Mouse (Mus musculus): ENCODE data around the gene Gal. TPM values are rescaled to one million over a fixed set of nuclear protein-coding genes. Genes with fewer than 3 reads are reported as not detected.

The Gal gene
- total RNA-seq (2022) = 100 to 1,000 TPM in 1 of 4 experiments, 10 to 100 TPM in 3; 72.9 to 102 (median 81.8) TPM

DNA sequence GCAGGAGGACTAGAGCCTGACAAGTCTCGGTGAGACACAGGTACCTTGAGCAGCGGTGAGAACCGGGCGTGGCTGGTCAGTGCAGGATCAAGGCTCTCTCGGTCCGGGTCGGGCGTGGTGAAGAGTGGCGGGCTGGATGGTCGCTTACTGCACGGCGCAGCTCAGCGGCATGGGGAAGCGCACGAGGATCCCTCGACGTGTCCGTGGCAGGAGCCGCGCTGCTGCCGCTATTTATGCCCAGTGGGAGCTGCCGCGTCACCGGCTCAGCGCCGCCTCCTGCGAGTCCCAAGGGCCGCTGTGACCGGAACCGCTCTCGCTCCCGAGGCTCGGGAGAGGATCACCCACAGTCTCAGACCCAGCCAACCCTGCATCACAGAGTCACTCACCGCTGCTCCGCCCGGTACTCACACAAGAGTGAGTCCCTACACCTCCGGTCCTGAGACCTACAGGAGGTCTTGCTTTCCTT, at the start of gene Gal:
Gene Gal (minus strand): TSS at position 277 of the 466 bp plus-strand sequence.
- no peak for DNase-seq

DNA sequence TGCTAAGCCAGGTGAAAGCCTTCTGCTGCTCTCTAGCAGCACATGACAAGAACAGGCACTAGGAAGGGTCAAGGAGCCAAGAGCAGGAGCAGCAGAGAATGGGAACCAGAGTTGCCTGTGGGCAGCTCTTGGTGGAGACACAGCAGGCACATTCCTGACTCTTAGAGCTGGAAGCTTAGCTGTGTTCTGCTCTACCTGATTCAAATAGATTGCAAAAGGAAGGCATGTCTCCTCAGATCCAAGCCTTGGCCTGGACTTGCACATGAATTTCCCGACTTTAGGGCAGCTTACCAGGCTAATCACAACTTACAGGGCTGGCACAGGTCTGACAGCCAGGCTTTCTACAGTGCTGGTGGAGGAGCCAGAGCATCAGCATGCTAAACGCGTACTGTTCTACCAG, 45.6 kb upstream of the Gal start:
- no peak for DNase-seq

DNA sequence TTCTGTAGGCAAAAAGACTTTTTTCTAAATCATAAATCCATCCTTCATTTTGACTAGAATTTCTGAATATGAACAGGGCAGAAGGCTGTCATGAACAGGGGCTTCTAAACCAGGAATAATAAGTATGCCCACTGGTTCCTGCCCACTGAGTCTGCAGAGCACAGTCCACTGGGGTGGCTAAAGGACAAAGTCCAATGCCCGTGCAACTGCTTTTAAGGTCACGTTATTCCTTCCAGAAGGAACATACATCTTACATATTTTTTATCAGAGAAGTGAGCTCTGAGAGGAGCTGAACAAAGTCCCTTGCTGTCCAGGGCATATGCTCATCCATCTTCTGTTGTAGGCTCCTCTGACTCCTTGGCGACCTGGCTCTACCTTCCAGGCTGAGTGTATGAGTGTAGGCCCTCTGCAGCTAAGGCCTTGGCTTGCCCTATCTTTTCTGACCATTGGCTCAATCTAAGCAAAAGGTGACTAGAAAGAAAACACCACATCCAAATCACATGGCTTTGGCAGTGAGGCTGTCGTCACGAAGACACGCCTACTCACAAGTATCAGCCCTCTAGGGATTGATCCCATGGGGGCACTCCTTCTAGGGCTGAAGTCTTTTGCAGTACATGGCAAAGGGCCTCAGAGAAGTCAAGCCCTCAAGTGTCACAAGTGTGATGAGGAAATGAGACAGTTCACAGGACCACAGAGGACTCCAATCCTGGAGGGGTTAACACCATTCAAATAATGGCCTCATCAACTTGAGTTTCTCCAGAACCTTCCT, 44.2 kb upstream of the Gal start:
- DNase-seq = no peak

DNA sequence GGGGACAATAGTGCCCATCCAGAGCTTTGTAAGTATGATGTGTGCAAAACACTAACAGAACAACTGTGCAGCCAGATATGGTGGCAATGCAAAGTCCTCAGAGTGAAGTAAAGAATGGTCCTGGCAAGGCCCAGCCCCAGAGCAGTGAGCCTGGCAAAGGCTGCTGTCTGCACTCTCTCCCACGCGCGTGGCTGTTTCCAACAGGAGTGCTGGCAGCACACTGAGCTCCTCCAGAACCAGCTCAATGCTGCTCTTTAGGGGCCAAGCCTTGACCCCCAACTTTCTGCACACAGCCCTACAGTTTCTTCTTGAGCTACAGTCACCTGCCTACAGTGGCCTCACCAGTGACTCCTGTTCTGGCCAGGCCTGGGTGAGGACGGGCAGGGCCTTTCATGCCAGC, 43.4 kb upstream of the Gal start:
- DNase-seq = no peak

DNA sequence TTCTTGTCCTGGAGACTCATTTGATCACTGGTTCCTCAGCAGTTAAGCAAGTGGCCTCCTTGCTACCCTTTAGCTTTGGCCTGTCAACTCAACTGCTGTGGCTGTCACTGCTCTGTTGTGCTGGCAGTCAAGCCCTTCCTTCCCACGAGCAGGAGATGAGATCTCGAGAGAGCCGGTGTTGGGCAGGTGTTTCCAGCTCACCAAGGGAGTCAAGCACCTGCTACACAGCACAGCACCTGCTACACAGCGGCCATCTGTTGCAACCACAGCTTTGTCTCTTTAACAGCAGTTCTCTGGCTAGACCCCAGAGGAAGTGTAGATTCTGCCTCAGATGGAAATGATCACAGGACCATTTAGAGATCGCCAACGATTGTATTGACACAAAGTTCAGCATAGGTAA, 37.3 kb upstream of the Gal start:
- no peak for DNase-seq

DNA sequence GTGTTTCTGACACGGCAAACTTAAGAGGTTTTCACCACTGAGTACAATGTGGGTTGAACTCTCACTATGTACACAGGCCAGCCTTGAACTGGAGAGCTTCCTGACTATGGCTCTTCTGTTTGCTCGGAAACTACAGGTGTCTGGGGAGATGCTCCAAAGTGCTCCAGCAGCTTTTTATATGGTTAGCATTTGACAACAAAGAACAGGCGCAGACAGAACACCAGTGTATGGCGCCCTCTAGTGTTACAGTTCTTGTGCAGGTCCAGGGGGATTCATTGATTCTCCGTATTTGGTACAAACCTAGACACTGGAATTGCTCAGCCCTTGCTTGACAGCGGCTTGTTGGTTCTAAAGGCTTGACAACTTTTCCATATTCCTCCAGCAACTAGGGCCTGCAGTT, 36.8 kb upstream of the Gal start:
- DNase-seq = peak; percentile 43

DNA sequence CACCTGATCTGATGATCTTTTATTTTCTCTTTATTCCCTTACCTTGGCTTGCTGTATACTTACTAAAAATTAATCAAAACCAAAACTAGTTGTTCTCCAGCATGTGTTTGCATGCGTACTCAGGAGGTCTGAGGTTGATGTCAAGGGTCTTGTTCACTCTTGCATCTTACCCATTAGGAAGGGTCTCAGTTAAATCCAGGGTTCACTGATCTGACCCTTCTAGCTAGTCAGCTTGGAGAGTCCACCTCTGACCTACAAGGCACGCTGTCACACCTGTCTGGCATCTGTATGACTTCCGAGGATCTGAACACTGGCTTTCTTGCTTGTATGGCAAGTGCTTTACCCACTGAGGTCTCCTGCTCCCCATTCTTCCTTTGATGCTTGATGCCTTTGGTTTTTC, 36.4 kb upstream of the Gal start:
- no peak for DNase-seq

DNA sequence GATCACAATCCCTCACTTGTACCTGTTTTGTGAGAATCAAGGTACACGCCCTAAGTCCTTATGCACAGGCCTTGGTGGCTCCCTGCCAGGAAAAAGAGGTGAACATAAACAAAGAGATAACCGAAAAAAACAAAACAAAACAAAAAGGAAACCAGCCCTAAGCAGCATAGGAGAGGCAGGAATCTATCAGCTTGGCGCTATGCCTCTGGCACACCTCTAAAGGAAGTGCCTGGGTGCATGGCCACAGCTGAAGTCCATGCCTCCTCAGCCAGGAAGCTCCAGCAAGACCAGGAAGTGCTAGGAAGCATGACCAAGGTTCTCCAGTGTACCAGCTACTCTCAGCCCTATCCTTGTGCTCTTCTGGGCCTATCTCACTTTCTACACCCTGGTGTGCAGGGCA, 34.9 kb upstream of the Gal start:
- no peak for DNase-seq

DNA sequence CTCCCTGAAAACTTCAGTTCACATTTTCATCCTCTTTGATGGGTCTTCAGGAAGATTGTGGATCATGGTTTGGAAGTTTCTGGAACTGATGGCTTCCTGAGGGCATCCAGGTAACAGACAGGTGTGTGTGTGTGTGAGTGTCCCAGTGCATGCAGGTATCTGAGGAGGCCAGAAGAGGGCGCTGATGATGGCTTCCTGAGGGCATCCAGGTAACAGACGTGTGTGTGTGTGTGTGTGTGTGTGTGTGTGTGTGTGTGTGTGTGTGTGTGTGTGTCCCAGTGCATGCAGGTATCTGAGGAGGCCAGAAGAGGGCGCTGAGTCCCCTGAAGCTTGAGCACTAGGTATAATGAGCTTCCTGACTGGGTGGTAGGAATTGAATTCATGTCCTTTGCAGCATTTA, 33.0 kb upstream of the Gal start:
- DNase-seq = no peak

DNA sequence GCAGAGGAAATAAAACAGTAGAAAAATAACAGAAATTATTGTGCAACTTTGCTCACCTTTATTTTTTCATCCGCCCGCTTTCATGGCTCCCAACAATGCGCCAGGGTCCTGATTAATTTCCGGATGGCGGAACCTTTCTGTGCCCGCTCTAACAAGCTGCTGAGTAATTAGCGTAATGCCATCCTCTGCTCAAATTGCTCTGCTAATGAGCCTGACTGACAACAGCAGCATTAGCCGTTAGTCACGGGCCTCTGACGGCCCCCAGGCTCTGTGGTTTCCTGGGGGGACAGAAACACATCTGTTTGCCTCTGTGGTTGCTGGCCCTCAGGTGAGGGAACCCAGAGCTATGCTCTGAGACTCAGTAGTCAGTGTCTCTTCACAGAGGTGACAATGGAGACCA, 26.7 kb upstream of the Gal start:
- DNase-seq = no peak

DNA sequence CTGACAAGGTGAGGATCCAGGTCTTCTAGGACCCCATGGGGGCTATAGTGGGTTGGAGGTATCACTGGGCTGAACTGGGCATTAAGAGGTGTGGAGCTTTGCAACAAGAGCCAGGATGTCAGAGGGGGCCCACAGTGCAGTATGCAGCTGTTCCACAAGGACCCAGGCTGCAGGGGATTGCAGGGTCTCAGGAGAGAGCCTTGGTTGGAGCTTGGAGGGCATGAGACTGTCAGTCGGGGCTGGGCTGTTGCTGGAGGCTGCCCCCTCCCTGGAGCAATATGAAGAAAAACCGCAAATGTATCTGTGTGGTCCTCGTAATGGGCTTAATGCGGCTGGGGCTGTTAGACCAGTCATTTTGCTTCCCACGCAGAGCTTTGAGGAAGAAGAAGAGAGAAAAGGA, 26.3 kb upstream of the Gal start:
- no peak for DNase-seq

DNA sequence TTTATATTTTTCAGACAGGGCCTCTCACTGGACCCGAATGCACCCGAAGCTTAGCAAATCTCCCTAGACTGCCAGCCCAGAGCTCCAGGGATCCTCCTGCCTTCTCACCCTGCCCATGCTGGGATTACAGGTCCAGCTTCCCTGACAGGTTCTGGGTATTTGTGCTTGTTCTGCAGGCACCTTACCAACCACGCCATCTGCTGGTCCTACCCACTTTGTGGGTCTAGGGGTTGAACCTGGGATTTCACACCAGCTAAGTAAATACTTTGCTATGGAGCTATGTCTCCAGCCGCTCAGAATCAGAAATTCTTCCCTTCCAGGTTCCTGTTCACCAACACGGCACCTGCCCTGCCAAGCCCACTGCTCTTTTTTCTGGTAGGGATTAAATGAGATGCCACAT, 23.6 kb upstream of the Gal start:
- no peak for DNase-seq

DNA sequence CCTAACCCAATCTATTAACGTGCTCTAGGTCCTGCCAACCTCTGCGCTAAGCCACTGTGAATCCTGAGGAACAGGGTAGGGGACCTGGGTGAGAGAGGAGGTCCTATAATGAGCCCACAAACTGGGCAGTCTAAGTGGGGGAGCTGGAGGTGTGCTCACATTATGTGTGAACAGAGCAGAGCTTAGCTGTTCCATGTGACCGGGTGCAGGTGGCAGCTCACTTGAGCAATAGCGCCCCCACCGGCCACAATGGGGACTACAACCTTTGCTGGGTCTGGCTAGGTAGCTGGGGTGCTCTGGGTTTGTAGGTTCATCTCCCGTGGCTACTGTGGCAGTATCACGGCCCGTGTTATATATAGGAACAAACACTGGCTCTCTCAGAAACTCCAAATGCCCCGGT, 22.5 kb upstream of the Gal start:
- no peak for DNase-seq

DNA sequence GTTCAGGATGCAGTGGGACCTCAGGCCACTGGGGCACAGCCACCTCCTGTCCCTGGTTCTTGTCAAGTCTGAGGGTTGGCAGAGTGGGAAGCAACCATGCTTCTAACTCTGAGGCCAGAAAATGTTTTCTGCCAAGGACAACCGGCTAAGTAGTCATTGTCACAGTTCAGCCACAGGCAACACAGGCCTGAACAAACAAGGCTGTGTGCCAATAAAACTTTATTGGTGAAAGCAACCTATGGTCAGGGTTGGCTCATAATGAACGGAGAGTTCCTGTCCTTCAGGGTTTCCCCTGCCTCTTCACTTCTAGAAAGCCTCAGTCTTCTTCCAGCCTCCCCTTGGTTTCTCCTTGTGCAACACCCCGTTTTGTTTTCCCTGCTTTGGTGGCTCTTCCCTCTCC, 21.5 kb upstream of the Gal start:
- DNase-seq = no peak

DNA sequence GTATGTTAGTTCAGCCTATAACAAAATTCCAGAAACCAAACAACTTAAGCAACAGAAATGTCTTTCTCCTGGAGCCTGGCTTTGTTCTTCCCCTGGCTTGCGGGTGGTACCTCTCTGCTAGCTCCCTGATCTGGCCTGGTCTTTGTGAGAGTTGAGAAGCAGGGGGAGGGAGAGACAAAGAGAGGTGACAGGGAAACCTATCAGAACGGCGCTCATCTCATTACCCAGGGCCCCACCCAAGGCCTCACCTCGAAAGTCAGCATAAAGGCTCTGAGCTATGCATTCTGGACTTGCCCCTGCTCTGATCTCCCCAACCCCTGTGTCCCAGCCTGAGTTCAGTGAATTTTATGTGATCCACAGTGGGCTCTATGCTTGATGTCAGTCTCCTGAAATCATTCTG, 20.3 kb upstream of the Gal start:
- DNase-seq = no peak

DNA sequence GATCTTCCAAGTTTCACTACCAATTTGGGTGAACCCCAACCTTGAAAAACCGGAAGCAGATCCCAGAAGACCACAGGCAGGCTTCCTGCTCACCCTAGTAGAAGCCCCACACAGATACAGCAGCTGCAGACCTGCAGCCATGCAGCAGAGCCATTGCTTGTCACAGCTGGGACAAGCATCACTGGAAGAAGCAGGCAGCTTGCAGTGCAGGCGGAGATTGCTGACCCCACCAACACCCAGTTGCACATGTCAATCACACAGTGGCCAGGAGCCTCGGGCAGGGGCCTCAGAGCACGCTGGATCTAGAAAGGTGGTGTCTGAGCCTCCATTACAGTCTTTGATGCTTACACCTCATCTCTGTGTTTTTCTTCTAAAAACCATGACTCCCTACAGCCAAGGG, 19.8 kb upstream of the Gal start:
- no peak for DNase-seq

DNA sequence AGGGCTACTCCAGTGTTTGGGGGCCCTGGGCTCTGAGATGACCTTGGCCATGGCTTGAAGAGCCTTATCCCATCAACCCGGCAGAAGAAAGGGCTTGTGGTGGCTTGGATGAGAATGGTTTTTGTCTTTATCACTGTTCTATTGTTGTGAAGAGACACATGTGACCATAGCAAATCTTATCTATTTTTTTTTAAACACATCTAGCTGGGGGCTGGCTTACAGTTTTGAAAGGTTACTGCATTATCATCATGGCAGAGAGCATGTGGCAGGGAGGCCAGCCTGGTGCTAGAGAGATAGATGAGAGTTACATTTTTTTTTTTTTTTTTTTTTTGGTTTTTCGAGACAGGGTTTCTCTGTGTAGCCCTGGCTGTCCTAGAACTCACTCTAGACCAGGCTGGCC, 17.6 kb upstream of the Gal start:
- DNase-seq = no peak

DNA sequence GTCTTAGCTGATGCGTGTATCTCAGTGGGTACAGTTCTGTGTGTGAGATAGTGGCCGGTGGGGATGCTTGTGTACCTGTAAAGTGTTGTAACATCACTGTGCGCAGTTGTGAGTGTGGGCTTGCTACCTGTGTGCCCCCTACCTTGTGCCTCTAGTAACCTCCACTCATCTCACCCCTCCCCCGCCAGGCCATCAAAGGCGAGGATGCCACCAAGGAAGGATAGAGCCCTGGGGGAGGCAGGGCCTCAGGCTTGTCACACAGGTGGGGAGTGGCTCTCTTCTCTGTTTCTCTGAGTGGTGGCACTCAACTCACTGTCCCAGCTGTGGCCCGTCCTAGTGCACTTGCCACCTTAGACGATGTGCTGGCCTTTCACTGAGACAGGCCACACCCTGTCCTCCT, 16.7 kb upstream of the Gal start:
- no peak for DNase-seq

DNA sequence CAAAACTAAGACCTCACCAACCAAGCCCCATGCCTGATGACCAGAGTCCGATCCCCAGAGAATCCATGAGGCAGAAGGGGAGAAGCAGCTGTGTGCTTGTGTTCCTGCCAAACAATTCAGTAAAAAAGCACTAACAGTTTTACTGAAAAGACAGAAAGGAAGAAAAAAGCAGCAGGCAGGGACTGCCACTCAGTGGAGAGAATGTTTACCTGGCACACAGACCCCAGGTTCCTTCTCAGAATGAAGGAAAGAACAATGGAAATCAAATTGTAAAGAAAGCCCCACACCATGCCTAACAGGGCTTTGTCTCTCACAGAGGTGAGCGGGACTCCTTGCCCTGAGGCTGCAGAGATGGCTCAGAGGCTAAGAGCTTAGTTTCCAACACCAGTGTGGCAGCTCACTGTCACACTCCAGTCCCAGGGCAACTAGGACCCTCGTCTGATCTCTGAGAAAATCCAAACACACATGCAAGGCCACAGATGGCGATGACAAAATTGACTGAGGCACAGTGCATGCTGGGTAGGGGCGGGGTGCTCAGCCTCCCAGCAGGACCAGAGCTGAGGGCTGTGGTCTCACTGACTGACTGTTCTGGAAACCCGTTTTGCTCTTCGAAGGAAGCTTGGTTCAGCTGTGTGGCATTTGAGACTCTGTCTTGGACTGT, 14.9 kb upstream of the Gal start:
- no peak for DNase-seq

DNA sequence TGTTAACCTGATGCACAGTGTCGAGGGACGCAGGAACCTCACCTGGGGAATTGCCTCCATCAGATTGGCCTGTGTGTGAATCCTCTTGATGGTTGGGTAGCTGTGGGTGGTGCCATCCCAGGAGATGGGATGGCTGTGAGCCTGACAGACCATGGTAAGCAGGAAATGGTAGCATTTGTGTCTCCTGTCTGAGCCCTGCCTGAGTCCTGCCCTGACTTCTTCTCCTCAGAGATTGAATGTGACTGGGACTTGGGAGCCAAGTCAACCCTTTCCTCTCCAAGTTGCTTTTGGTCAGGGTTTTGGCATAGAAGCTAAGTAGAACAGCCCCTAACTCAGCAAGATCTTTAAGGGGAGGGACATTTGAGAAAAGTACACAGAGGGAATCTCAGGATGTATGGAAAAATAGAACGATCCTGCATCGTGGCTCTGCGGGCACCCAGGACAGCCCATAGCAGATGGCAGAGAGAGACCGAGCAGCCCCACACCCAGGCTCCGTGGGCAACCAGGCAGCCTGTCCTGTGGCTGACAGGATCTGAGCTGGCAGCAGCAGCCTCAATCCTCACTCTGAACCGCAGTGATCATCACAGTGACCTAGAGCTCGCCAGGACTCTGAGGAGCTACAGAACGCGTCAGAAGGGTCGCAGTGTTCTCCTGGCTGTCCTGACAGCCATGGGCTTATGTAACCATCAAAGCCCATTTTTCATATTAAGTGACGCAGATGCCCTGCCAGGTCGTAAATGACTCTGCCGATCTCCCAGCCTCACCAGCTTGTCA, 13.9 kb upstream of the Gal start:
- no peak for DNase-seq

DNA sequence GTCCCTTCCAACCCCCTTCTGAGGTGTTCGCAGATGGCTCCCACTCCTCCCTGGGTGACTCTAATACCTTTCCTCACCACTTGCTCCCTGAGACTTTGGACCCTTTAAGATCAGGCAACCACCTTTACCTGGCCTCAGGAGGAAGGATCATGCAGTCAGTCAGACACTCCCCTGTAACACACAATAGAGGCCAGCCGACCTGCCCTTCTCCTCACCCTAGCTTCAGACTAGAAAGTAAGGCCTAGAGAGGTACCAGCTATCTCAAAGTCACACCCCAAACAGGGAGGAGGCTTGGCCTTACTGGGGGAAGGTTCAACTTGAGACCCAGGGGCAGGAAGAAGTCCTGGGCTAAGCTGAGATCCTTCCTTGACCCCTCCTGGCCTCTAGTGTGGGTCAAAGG, 9.9 kb upstream of the Gal start:
- DNase-seq = no peak

DNA sequence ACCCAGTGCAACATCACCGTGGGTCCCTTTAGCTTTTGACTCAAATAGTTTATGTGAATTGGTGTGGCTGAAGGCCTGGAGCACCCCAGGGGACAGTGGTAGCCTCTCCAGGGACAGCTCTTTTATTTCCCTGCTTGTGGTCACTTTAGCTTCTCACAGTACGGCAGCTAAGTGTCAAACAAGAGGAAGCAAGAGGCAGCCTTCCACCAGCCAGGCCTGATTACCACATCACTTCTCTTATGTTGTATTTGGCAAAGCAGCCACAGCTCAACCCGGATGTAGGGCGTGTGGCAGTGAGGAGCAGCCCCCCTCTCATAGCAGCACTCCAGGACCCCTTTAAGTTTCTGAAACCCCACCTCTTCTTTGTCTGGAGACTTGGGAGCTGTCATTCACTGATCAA, 8.6 kb upstream of the Gal start:
- no peak for DNase-seq

DNA sequence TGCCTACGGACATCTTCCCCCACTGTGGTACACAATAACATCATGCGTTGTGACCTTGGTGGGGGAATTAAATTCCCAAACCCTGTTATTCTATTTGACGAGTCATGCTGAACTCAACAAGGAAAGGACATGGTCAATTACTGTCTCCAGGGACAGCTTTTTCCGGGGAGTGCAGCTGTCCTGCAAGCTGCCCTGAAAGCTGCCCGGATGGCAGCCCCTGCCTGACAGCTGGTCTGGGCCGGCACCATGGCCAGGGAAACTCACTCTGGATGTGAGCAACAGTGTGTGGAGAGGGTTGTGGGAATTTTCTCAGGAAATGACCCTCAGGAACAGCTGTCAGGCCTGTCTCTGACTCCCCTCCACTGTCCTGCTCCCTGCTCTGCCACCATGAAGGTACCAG, 8.1 kb upstream of the Gal start:
- DNase-seq = no peak

DNA sequence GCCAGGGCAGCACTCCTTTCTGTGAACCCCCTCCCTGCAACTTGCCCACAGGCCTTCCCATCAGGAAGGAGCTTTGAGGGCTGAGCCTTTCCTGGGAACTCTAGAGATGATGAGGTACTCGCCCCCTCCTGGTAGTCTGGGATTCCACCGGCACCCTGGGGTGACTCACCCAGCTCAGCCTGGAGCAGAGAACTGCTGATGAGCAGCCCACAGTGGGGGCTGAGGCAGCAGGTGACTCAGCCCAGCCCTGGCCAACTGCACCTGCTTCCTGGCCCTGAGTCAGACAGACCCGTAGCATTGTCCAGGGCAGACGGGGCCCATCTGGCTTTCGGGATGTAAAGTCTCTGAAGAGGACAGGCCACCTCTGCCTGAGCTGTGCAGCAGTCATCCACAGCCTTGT, 4.9 kb upstream of the Gal start:
- peak; percentile 7 for DNase-seq
